Mouse (Mus musculus) lung, postnatal 0 days (tissue): Measurements from ENCODE around the gene Mapkapk3.

Experiments used
- CTCF ChIP-seq: IDR thresholded peaks from 2 replicates; pipeline ENCODE4 v1.5.1; 2016; ENCODE audit warnings: antibody characterized with exemption, mild to moderate bottlenecking
- EP300 ChIP-seq: IDR thresholded peaks from 2 replicates; pipeline ENCODE4 v1.6.1; 2016; ENCODE audit warnings: antibody characterized with exemption, mild to moderate bottlenecking, control low read depth

- no peak for TF ChIP-seq CTCF
- TF ChIP-seq EP300: no peak
Measured at GRCm38 (mm10) chr9:107231539-107232139, 58.0 kb downstream of the Mapkapk3 start, which contains the start of gene Dock3.
